Mouse (Mus musculus) kidney, adult 9 months (tissue): ENCODE results near the gene 5730507C01Rik.
"Not testable (repeated sequence)": the region's sequence is repeated elsewhere in the genome, so short reads cannot be mapped to it uniquely, and the experiment has no call there.

Experiments used
- DNase-seq: peaks from one replicate; pipeline ENCODE4 v3.0.0; 2022

The 5730507C01Rik gene

GRCm38 (mm10) chr12:18514171-18514570, at the start of gene 5730507C01Rik:
TSS of gene 5730507C01Rik (plus strand) at chr12:18514510.
- DNase-seq: peak; percentile 70

- DNase-seq: not testable (repeated sequence)
These were observed 306 bp downstream of the 5730507C01Rik start for GRCm38 (mm10) chr12:18514616-18515015.

- not testable (repeated sequence) for DNase-seq
These were observed 767 bp downstream of the 5730507C01Rik start for GRCm38 (mm10) chr12:18515077-18515476.
